12 mouse cellular contexts compared by ENCODE assay signal in the genomic region with DNA sequence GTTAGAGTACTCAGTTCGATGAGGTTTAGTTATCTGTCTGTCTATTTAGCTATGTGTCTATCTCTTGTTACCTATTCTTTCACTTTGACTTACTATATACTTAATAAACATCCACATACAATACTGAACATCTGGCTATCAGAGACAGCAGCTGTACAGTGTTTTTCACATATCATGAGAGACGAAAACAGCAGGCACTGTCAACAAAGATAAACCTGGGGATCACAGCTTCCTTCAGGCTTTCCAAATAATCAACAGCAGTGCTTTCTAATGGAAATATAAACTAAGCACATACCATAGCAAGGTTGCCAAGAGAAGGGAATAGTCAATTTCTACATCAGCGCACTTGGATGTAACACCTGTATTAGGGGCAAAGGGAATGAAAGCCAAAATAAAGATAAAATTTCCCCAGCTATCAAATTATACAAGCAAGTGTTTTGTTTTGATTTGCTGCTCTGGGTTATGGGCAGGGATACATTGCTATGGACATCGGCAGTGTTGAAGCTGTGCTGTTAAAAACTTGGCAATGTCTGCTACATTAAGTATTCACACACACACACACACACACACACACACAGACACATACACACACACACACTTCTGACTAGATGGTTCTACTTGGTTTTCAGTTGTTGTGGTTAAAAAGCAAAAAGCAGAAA.
"Had no signal": no experiment of that assay in that cellular context is flagged by ENCODE, and none has a peak within 500 bp of the region (broad histone marks: within the 10 kb centered on the region; RNA-seq: fewer than 3 reads in every experiment).

No protein-coding gene starts in this region.

- H3K4me2 ChIP-seq: hindbrain, embryonic 13.5 days; intestine, embryonic 15.5 days; limb, embryonic 15.5 days; midbrain, embryonic 11.5 days; stomach, embryonic 15.5 days had no signal

- H3K4me1 ChIP-seq: hindbrain, embryonic 13.5 days; limb, embryonic 15.5 days; stomach, embryonic 15.5 days had no signal

- H3K9ac ChIP-seq: hindbrain, embryonic 13.5 days; intestine, embryonic 15.5 days; limb, embryonic 15.5 days; stomach, embryonic 15.5 days had no signal

- H3K36me3 ChIP-seq: hindbrain, embryonic 13.5 days; intestine, embryonic 15.5 days; limb, embryonic 15.5 days; stomach, embryonic 15.5 days had no signal

- DNase-seq: kidney, adult 18-20 months; kidney, postnatal 14 days; right cerebral cortex, postnatal 14 days; thymus, adult 2 months; thymus, postnatal 25 days had no signal

- H3K27me3 ChIP-seq: hindbrain, embryonic 13.5 days; intestine, embryonic 15.5 days; limb, embryonic 15.5 days; stomach, embryonic 15.5 days had no signal

- ATAC-seq: midbrain, embryonic 16.5 days had no signal

- H3K4me3 ChIP-seq: hindbrain, embryonic 13.5 days; intestine, embryonic 15.5 days; left cerebral cortex, adult 2 months; limb, embryonic 15.5 days; stomach, embryonic 15.5 days had no signal

- H3K27ac ChIP-seq: hindbrain, embryonic 13.5 days; intestine, embryonic 15.5 days; left cerebral cortex, adult 2 months; limb, embryonic 15.5 days; stomach, embryonic 15.5 days had no signal

- H3K9me3 ChIP-seq: hindbrain, embryonic 13.5 days; intestine, embryonic 15.5 days; limb, embryonic 15.5 days; stomach, embryonic 15.5 days had no signal
